Mouse (Mus musculus) megakaryocyte-erythroid progenitor cell, adult 5-6 weeks (primary cell): ENCODE results near the gene Hcar1. TPM values are rescaled to one million over a fixed set of nuclear protein-coding genes. Genes with fewer than 3 reads are reported as not detected.

ENCODE experiments used
- ATAC-seq: replicated peaks from 2 replicates; pipeline ENCODE4 v1.8.0; 2016; ENCODE audit warnings: mild to moderate bottlenecking, inconsistent platforms; ENCODE audit not compliant: severe bottlenecking, poor library complexity, low FRiP score, low TSS enrichment
- total RNA-seq, 2 experiments: library from RNA; stranded (forward) in 1 of 2; stranded (reverse) in 1 of 2; fragments of 200-1000, 215-1000 nt in 1 of 2; fragments of >200 nt in 1 of 2; fragmentation: Nextera tagmentation in 1 of 2; gene quantifications; 2 replicates each; pipeline ENCODE4 v1.2.3; 2014 to 2017

Gene Hcar1
- total RNA-seq, 2 experiments from 2014 or later = not detected

DNA sequence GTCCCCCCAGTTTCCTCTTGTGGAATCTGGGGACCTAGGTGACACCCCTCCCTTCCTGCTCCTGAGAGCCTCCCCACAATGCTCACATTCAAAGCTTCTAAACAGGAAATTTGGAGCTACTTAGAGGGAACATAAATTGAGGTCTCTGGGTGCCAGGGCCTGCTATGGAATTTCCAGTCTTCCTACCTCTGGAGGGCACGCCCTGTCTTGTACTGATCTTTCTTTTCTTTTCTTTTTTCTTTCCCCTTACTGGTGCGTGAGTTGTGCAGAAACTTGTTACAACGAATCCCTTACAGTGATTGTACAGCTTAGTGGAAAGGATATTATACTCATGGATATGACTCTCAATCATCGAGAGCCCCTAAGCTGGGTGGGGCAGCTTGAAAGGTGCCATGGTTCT is 10.2 kb downstream of the Hcar1 start:
- no peak for ATAC-seq

DNA sequence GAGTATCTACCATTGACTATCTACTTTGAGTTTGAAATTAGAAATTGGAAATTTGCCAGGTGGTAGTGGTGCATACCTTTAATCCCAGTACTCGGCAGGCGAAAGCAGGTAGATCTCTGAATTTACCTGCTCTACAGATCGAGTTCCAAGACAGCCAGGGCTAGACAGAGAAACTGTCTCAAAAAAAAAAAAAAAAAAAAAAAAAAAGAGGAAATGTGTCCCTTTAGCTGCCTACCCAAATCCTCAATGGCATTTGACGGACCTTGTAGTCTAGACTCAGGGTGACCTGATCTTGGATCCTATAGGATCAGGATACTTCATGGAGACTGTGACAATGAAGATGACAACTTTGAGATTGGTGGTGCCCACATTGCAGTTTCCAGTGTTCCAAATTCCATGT is 13.4 kb downstream of the Hcar1 start:
- ATAC-seq = no peak

DNA sequence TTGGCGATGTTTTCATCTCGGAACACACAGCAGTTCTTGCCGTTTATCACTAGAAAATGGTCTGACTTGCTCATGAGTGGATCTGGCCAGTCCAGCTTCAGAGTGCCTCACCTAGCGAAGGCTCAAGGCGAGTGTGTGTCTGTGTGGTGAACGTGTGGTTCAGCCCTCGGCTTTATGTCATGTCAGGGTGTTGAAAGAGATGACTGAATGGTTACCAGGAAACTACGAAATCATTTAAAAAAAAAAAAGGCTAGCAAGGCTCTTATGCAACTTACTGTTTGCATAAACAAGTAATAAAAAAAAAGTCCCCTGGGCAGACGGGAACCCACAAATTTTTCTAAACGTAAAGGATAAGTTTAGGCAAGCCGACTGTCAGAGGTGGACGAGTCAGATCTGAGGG is 14.5 kb downstream of the Hcar1 start, which contains the start of gene Hcar2:
TSS of gene Hcar2 (minus strand) at position 135 of the 400 bp plus-strand sequence.
- ATAC-seq = no peak

DNA sequence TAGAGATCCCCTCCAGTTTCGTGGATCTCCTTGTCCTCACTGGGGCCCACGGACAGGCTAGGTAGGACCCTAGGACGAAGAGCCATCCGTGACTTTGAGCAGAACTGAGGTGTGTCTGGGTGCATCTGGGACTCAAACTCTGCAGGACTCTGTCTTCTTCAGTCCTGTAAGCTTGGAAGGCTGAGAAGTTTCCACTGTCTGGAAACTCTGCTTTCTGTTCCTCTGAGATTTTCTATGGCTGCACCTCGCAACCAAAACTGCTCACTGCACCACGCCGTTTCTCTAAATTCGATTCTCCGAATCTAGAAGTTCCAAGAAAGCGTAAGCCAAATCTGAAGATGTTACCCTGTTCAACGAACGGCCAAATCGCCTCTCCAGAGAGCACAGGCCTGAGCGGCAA is 15.9 kb downstream of the Hcar1 start:
- ATAC-seq = no peak

DNA sequence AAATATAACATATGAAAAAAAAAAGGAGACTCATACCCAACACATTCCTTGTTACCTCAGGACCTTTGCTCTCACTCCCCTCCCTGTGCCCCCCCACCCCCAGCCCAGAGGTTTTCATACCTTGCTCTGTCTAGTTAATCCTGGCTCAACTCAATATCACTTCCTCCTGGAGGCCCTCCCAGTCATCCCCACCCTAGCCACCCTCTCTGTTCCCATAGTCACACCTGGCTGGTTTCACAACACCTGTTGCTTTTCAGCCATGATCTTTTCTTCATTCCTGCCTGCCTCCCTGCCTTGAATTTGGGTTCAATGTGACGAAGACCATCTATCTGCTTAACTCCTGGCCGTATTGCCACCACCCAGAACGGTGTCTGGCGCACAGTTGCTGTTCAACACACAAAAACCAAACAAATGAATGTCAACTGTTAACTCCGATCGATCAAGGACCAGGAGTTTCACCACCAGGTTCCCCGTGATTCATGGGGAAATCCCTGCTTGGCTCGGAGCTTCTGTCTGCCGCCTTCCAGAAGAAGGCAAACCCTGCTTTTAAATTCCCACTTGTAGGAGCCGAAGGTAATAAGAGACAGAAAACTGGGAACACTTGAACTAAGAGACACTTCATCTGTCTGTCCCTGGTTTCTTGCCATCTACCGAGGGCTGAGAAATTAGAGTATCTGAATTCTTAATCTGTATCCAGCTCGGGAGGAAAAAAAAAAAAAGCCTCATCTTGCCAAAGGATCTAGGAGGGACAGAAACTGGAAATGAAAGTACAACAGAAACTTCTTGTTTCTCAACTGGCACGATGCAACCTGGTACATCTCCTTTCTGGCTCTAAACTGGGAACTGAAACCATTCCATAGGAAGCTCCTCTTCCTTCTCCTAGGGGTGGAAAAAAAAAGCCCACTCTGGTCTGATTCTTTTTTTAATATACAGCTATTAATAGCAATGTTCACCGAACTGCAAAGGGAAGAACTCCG is 17.2 kb downstream of the Hcar1 start:
- ATAC-seq = no peak

DNA sequence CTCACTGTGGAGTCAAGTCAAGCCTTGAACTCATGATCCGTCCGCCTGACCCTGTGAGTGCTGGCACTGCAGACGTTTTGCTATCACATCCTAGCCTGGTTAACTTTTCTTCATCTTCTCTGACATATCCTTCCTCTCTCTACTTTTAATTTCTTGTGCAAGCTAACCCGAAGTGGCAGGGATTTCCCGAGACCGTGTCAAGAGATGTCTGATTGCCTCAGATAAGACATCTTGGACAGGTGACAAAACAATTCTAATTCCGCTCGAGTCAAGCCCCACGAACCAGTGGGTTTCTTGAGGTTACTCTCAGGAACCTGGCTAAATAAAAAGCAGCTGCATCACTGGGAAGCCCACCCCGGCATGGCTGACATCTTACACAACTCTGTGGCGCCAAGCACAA is 21.0 kb downstream of the Hcar1 start:
- no peak for ATAC-seq

DNA sequence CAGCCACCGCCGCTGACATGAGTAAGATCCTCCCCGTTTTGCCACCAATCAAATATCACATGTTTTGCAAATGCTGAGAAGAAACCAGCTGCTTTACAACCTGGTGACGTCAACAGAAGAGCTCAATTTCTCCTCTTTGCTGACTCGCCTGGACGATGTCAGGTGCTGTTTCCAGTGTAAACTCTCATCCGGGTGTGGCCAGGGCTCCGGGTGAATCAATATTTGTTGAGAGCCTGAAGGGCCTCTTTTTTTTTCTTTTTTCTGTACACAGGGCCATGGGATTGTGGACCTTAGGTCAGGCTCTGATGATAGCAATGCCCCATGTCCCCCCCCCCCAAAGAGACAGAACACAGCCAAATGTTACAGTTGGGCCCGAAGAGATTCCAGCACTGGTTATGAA is 25.3 kb downstream of the Hcar1 start:
- ATAC-seq = no peak

DNA sequence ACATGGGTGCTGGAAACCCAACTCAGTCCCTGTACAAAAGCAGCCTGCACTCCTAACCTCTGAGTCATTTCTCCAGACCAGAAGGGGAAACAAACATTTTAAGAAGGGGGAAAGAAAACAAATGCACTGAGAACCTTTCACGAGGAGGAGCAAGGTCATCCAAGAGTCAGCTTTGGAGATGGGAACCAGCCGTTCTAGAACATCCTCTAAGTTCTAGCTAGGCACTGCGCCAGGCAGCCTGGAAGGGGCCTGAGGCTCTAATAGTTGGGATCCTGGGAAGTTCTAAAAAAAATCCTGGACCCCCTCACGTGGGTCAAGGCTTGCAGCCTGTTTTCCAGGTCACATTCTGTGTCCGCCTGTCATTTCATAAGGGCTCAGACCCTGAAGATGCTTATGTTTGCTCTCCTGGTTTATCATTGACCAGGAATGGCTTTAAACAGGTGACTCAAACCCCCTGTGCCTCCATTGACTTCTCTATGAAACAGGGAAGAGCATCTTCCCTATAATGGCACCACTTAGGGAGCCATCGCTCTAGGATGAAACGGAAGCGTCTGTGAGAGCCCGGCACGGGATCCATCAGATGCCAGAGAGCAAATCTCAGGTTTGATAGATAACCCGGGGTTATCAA is 25.8 kb downstream of the Hcar1 start:
- ATAC-seq = no peak

DNA sequence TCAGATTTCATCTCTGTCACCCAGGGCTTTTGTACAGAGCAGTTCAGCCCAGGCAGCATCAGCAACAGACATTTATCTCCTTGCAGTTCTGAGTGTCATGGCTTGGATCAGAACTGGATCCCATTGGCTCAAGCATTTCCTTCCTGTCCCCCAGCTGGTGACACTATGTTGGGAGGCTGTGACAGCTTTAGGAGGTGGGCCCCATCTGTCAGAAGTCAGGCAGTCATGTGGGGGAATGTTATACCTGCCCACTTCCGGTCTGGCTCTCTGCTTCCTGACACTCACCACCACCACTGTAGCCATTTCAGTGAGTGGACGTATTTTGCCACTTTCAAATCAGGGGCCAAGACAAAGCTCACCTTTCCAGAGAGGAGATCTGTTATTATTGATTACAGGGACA is 28.4 kb downstream of the Hcar1 start:
- ATAC-seq = no peak

DNA sequence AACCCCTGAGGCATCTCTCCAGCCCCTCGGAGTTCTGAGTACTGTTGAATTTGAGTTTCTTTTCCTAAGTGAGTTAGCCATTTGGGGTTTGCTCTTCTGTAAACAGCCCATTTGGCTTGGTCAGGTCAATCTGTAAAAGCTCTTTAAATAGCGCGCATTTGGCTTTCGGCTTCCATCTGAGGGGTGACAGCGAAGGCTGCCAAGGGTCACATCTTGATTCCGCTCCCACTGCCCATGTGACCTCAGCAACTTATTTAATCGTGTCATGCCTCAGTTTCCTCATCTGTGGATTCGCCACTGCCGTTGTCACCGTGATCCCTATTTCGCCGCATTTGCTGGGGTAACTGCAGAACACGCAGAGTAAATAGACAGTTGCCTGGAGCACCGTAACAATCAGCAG is 35.5 kb downstream of the Hcar1 start:
- no peak for ATAC-seq

DNA sequence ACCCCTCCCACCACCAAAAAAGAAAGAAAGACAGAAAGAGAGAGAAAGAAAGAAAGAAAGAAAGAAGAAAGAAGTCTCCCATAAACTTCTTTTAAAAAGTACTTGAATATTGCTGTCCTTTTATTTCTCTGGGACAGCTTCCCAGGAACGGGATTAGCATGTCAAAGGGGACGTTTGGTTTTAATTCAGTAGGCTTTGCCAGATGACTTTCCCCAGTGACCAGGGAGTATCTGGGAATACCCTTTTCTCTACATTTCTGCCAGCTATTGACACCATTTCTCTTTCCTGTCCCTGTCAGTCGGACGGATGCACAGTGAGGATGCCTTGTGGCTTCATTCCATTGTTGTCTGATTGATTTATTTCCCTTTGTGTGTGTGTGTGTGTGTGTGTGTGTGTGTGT is 36.0 kb downstream of the Hcar1 start:
- no peak for ATAC-seq

DNA sequence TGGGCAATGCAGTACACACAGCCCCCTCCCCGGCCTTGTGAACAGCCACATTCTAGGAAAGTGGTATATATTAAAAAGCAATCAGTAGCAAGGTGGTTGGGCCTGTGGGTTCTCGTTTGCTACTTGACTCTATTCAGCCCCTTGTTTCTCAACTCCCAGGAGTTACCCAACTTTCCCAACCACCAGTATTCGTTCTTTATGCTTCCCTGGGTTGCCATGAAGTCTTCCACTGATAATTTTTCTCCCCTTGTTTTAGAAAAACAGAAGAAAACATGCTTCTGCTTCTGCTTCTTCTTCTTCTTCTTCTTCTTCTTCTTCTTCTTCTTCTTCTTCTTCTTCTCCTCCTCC is 36.9 kb downstream of the Hcar1 start:
- ATAC-seq = no peak

DNA sequence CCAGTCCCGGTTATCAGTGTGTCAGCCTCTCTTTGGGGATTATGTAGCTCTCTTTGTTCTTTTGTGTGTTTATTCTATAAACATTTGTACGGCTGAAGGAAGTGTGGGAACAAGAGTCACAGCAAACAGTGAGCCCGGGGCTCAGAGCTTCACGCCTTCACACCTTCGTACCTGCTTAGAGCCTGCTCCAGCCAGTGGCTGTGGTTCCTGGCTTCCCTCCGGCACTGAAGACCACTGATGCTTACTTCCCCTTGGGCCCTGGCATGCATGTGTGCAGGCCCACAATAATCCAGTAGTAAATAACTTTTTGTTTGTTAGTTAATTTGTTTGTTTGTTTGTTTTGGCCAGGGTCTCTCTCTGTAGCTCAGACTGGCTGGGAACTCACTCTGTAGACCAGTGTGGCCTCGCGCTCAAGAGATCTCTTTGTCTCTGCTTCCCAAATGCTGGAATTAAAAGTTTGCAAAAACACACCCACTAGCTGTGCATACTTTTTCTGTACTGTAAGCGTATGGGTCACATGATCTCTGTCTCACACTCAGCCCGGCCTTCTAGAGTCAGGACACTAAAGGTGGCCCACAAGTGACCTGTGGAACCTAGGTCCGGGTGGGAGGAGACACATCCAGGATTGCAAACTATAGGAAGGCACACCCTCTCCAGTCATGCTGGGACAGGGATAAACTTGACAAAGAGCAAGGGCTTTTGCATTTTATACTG is 37.4 kb downstream of the Hcar1 start:
- ATAC-seq = no peak

DNA sequence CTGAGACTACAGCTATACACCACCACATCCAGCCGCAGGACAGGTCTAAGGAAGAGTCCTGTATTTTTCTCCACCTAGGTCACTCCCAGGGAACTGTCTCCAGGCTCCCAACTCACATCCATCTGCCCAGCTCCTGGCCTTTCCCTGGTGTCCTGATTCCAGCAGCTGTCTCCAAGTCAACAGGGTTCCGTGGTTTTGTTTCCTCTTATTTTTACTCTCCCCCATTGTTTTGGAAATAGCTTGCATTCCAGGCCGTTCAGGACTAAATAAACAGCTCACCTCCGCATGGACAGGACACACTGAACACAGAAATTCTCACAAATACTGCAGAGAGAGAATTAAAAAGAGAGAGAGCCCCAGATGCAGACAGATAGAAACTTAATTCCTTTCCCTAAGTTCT is 42.4 kb downstream of the Hcar1 start:
- ATAC-seq = no peak

DNA sequence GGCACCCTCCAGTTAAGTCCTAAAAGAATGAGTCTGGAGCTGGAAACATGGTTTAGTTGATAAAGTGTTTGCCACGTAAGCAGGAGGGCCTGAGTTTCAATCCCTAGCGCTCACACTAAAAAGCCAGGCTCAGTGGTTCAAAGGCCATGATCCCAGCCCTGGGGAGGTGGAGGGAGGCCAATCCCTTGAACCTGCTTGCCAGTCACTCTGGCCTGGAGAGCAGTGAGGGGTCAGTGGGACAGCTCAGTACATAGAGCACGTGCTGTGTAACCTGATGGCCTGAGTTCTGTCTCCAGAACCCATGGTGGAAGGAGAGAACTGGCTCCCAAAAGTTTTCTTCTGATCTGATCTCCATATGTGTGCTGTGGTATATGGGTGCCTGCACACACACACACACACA is 45.0 kb downstream of the Hcar1 start:
- ATAC-seq = no peak

DNA sequence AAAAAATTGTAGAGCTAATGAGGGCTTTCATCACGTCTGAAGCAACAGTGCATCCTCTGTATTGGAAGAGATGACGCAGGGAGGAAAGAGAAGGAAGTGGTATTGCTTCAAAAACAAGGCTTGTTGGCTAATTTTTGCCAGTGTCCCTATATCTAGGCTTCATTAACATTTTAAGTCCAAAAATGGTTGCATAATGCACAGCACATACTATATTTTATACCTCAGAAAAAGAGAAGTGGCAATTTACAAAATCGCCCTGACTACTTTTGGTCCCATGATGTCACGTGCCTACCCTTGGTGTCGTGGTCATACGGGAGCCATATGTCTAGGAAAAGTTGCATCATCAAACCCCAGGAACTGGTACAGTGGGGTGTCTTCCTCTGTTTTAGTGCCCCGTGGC is 47.5 kb downstream of the Hcar1 start:
- no peak for ATAC-seq

DNA sequence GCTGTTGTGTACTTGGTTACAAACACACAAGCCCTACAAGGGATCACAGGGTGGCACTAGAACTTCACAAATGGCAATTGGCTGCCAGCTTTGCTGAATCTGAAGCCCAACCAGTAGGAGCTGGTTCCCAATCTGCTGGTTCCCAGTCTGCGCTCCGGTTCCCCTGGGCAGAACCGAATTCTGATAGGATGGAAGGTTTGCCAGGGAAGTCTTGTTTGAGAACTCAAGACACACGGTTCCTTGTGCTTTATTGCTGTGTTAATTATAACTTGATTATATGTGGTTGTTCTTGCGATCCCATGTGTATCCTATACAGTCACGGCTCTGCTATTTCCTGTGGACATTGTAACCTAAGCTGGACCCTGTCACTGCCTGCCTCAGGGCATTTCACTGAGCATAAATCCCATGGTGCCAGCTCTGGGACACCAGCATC is 52.1 kb downstream of the Hcar1 start:
- ATAC-seq = no peak
